In the genomic region with DNA sequence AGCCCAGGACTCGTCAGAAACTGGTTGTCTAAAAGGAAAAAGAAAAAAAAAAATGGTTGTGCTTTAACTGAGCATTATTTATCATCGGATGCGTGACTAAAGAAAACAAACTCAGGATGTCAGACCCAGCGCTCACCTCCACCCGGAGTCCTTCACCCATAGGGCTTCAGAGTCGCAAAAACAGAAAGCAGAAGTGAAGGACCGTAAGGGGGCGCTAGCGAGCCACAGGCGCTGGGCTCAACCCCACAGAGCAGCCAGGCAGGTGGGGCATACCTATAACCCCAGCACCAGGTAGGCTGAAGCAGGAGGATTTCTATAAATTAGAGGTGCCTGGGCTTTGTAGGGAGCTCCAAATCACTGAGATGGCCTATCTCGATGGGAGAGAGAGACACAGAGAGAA, we compare ENCODE assay signal across 9 mouse cellular contexts. TPM values are rescaled to one million over a fixed set of nuclear protein-coding genes. Genes with fewer than 3 reads are reported as not detected.
A peak's percentile ranks its signal among the peaks of the same experiment; 100 is the strongest.
DNase-seq lines count a peak whose midpoint lies in the region; TF ChIP-seq lines count a peak whose summit lies in the region.
"Had no signal": no experiment of that assay in that cellular context is flagged by ENCODE, and none has a peak within 500 bp of the region (broad histone marks: within the 10 kb centered on the region; RNA-seq: fewer than 3 reads in every experiment).

No protein-coding gene starts in this region.

- peak overlapping the region; percentile 97 for H3K27ac ChIP-seq in gastrocnemius, adult 2 months

- intact Hi-C loops in gastrocnemius, adult 2 months (cut with DNase I) = no loop called here
- intact Hi-C loops in gastrocnemius, postnatal 36 days (cut with DNase I) = loop anchor here (5.0 kb wide), 2 partner anchors 39 to 764 kb away; a partner anchor contains a TSS

- peak; percentile 52 for DNase-seq in gastrocnemius, adult 2 months
- DNase-seq in gastrocnemius, postnatal 36 days = no peak
- DNase-seq in 416B (ENCODE audit: low read depth) (peak; percentile 51), adipocyte (ENCODE audit: low spot score) (no peak)
- peak; percentile 30 for DNase-seq in adrenal gland, postnatal 10 days
- peak; percentile 59 to 66 for DNase-seq in kidney, postnatal 25 days
- DNase-seq in right cerebral cortex, postnatal 4 days = no peak
- DNase-seq in right cerebral cortex, postnatal 10 days (ENCODE audit: low spot score in 2 of 2) = no peak

- peak; percentile 56 for TF ChIP-seq CTCF in gastrocnemius, adult 2 months (IDR thresholded peaks at IDR 0.05)

- H3K4me3 ChIP-seq in gastrocnemius, adult 2 months = no peak overlapping the region
- H3K4me3 ChIP-seq: megakaryocyte, embryonic 14.5 days had no signal

RNA-seq across cellular contexts. Expression of a gene that starts 32.1 kb away (rescaled TPM):
- total RNA-seq in gastrocnemius, adult 2 months (2021) = 10 to 100 TPM; 52.8 to 70.8 TPM
- total RNA-seq in gastrocnemius, postnatal 36 days (2021) = 10 to 100 TPM; 54.6 to 58.8 TPM
- total RNA-seq in adrenal gland, postnatal 10 days (2021) = 100 to 1,000 TPM in 1 of 2 experiments, 10 to 100 TPM in 1; 99.3 to 120 TPM

RNA-seq across cellular contexts. Expression of a gene that starts 39.7 kb away (rescaled TPM):
- total RNA-seq in gastrocnemius, adult 2 months (2021) = 100 to 1,000 TPM in 1 of 2 experiments, 10 to 100 TPM in 1; 95.9 to 126 TPM
- 100 to 1,000 TPM in 1 of 2 experiments, 10 to 100 TPM in 1; 93.4 to 109 TPM for total RNA-seq in gastrocnemius, postnatal 36 days (2021)
- 10 to 100 TPM; 46.3 to 50.3 TPM for total RNA-seq in adrenal gland, postnatal 10 days (2021)

Comparison
In these comparisons a context has a peak if more than half of its experiments do, and no peak if none do; other contexts are left out.
1. DNase-seq: peak in gastrocnemius, adult 2 months (single experiment), 416B (single experiment), adrenal gland, postnatal 10 days (single experiment) and kidney, postnatal 25 days (2 of 2); none in gastrocnemius, postnatal 36 days (0 of 2), right cerebral cortex, postnatal 4 days (single experiment), adipocyte (single experiment) and right cerebral cortex, postnatal 10 days (0 of 2).